Mouse (Mus musculus): ENCODE results near the gene Gigyf2.

Gigyf2 gene

GRCm38 (mm10) chr1:87326742-87327163 is at the start of gene Gigyf2:
TSS of gene Gigyf2 (plus strand) at chr1:87326998.
- peak; percentile 97 for DNase-seq (ENCODE audit: low read depth)

GRCm38 (mm10) chr1:87280281-87280680 is 46.5 kb upstream of the Gigyf2 start:
- DNase-seq (ENCODE audit: low read depth) = no peak

GRCm38 (mm10) chr1:87281599-87282412 is 45.0 kb upstream of the Gigyf2 start:
- DNase-seq (ENCODE audit: low read depth) = no peak

- no peak for DNase-seq (ENCODE audit: low read depth)
These were observed 44.4 kb upstream of the Gigyf2 start for GRCm38 (mm10) chr1:87282413-87282788.

- DNase-seq (ENCODE audit: low read depth) = no peak
These were observed 43.3 kb upstream of the Gigyf2 start for GRCm38 (mm10) chr1:87283410-87283960.

GRCm38 (mm10) chr1:87287105-87287504 is 39.7 kb upstream of the Gigyf2 start:
- no peak for DNase-seq (ENCODE audit: low read depth)

- no peak for DNase-seq (ENCODE audit: low read depth)
These were observed 35.4 kb upstream of the Gigyf2 start for GRCm38 (mm10) chr1:87291416-87291815.

- DNase-seq (ENCODE audit: low read depth) = no peak
These were observed 34.2 kb upstream of the Gigyf2 start for GRCm38 (mm10) chr1:87292420-87293190.

GRCm38 (mm10) chr1:87294063-87294710 is 32.6 kb upstream of the Gigyf2 start:
- no peak for DNase-seq (ENCODE audit: low read depth)

GRCm38 (mm10) chr1:87294951-87295350 is 31.8 kb upstream of the Gigyf2 start:
- no peak for DNase-seq (ENCODE audit: low read depth)

- DNase-seq (ENCODE audit: low read depth) = no peak
These were observed 29.4 kb upstream of the Gigyf2 start for GRCm38 (mm10) chr1:87297346-87297925.

- DNase-seq (ENCODE audit: low read depth) = no peak
These were observed 26.2 kb upstream of the Gigyf2 start for GRCm38 (mm10) chr1:87300360-87301286.

- DNase-seq (ENCODE audit: low read depth) = no peak
These were observed 24.8 kb upstream of the Gigyf2 start for GRCm38 (mm10) chr1:87301971-87302370.

GRCm38 (mm10) chr1:87308952-87309351 is 17.8 kb upstream of the Gigyf2 start:
- no peak for DNase-seq (ENCODE audit: low read depth)

GRCm38 (mm10) chr1:87309621-87310020 is 17.2 kb upstream of the Gigyf2 start:
- DNase-seq (ENCODE audit: low read depth) = no peak

GRCm38 (mm10) chr1:87312681-87313080 is 14.1 kb upstream of the Gigyf2 start:
- DNase-seq (ENCODE audit: low read depth) = no peak

- no peak for DNase-seq (ENCODE audit: low read depth)
These were observed 13.7 kb upstream of the Gigyf2 start for GRCm38 (mm10) chr1:87313116-87313515.

GRCm38 (mm10) chr1:87313843-87314570 is 12.8 kb upstream of the Gigyf2 start:
- DNase-seq (ENCODE audit: low read depth) = no peak

GRCm38 (mm10) chr1:87315431-87315830 is 11.4 kb upstream of the Gigyf2 start:
- DNase-seq (ENCODE audit: low read depth) = no peak

- DNase-seq (ENCODE audit: low read depth) = no peak
These were observed 10.9 kb upstream of the Gigyf2 start for GRCm38 (mm10) chr1:87315894-87316293.

Measured in naive thymus-derived CD4-positive, alpha-beta T cell, adult 2 months (primary cell).